Mouse (Mus musculus): ENCODE data around the gene Tmod3. TPM values are rescaled to one million over a fixed set of nuclear protein-coding genes. Genes with fewer than 3 reads are reported as not detected.

Gene Tmod3
- total and polyA plus RNA-seq, 2 experiments from 2014 or later, result 35.8 to 65.5 TPM

DNA sequence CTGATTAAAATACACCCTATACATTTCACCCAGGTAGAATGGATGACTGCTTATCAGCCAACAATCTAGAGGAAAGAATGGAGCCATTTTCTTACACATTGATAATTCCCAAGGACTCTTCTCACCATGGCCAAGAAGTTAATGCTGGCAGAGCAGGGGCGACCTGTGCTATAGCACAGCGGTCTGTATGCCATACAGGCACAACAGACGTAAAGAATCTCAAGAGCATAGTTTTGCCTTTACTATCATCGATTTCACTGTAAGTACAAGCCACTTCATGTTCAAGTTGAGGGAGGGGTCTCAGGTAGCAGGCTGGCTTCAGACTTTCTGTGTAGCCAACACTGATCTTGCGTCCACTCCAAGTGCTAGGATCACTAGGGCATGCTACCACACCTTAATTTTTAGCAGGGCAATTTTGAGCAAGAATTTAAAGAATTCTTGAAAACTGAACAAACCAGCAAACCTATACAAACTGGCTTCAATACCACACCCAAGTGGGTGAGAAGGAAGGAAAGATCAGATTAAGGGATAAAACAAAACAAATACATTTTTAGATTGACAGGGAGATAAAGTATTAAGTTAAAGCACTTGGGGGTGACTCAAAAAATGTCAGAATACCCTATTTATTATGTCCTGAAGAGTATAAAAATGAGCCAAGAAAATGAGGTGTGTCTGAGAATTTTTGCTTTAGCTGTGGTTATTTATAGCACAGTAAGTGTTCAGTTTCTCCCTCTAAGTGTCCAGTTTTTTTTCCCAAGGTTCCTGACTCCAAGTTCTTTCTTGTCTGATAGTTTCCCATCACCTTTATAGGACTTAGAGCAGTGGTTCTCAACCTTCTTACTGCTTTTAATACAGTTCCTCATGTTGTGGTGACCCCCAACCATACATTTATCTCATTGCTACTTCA is 11.8 kb upstream of the Tmod3 start:
- WGBS, result 95% methylated on average over 5 of the region's 5 CpGs
- Histone ChIP-seq H3K36me3 (ENCODE audit: insufficient read depth, low read length) (peaks cover 43% of the 10 kb centered on the region), H3K9ac (replicated peaks; ENCODE audit: low read length, poor library complexity, severe bottlenecking) (no peak overlapping the region), H3K27ac (ENCODE audit: low read depth, low read length) (no peak overlapping the region), H3K9me3 (ENCODE audit: low read length) (no peaks in the 10 kb centered on the region), H3K4me1 (ENCODE audit: insufficient read depth, low read length) (no peaks in the 10 kb centered on the region), H3K4me2 (ENCODE audit: low read depth, low read length, poor library complexity, severe bottlenecking) (no peak overlapping the region), H3K4me3 (ENCODE audit: low read depth, low read length) (no peak overlapping the region), H3K27me3 (ENCODE audit: insufficient read depth, low read length) (no peaks in the 10 kb centered on the region)
- ATAC-seq (ENCODE audit: low FRiP score) (no peak), DNase-seq (ENCODE audit: low spot score) (no peak)
- TF ChIP-seq CTCF (IDR thresholded peaks at IDR 0.05), result no peak

- Histone ChIP-seq H3K27me3 (ENCODE audit: insufficient read depth, low read length) (no peaks in the 10 kb centered on the region), H3K4me1 (ENCODE audit: insufficient read depth, low read length) (no peaks in the 10 kb centered on the region), H3K9me3 (ENCODE audit: low read length) (no peaks in the 10 kb centered on the region), H3K4me2 (ENCODE audit: low read depth, low read length, poor library complexity, severe bottlenecking) (no peak overlapping the region), H3K36me3 (ENCODE audit: insufficient read depth, low read length) (peaks cover 14% of the 10 kb centered on the region), H3K9ac (replicated peaks; ENCODE audit: low read length, poor library complexity, severe bottlenecking) (no peak overlapping the region), H3K4me3 (ENCODE audit: low read depth, low read length) (no peak overlapping the region), H3K27ac (ENCODE audit: low read depth, low read length) (no peak overlapping the region)
- no peak for TF ChIP-seq CTCF (IDR thresholded peaks at IDR 0.05)
- ATAC-seq (ENCODE audit: low FRiP score) (no peak), DNase-seq (ENCODE audit: low spot score) (no peak)
- WGBS, result 97% methylated on average over 6 of the region's 6 CpGs
Measured at GRCm38 (mm10) chr9:75568399-75568798, 8.9 kb upstream of the Tmod3 start.

DNA sequence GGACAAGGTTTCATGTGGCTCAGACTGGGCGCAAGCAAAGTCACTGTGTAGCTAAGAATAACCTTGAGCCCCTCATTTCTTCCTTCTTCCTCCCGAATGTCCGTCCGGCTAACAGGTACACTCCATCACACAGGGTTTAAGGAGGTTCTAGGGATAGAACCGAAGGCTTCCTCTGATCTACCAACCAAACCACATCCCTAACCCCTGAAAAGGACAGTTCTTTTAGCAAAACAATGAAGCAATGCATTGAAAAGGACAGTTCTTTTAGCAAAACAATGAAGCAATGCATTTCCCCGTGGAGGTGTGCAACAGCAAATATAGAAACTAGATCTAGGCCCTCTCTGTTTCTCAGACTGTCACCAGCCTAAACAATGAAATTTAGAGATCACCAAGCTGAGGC is 5.4 kb upstream of the Tmod3 start:
- DNase-seq (ENCODE audit: low spot score) (no peak), ATAC-seq (ENCODE audit: low FRiP score) (no peak)
- no peak for TF ChIP-seq CTCF (IDR thresholded peaks at IDR 0.05)
- H3K36me3 ChIP-seq (ENCODE audit: insufficient read depth, low read length), result peaks cover 6% of the 10 kb centered on the region; the same call in 1 of the 2 replicates
- 78% methylated on average over 6 of the region's 6 CpGs for WGBS
- H3K4me1 ChIP-seq (ENCODE audit: insufficient read depth, low read length), result no peaks in the 10 kb centered on the region
- H3K4me3 ChIP-seq (ENCODE audit: low read depth, low read length), result no peak overlapping the region
- no peaks in the 10 kb centered on the region for H3K9me3 ChIP-seq (ENCODE audit: low read length)
- H3K4me2 ChIP-seq (ENCODE audit: low read depth, low read length, poor library complexity, severe bottlenecking), result no peak overlapping the region
- H3K9ac ChIP-seq (replicated peaks; ENCODE audit: low read length, poor library complexity, severe bottlenecking), result no peak overlapping the region
- H3K27me3 ChIP-seq (ENCODE audit: insufficient read depth, low read length), result no peaks in the 10 kb centered on the region
- H3K27ac ChIP-seq (ENCODE audit: low read depth, low read length), result no peak overlapping the region

GRCm38 (mm10) chr9:75563622-75564021 is 4.2 kb upstream of the Tmod3 start:
- no peak overlapping the region for H3K4me2 ChIP-seq (ENCODE audit: low read depth, low read length, poor library complexity, severe bottlenecking)
- DNase-seq (ENCODE audit: low spot score) (no peak), ATAC-seq (ENCODE audit: low FRiP score) (no peak)
- TF ChIP-seq CTCF (IDR thresholded peaks at IDR 0.05), result no peak
- no peaks in the 10 kb centered on the region for H3K27me3 ChIP-seq (ENCODE audit: insufficient read depth, low read length)
- no peaks in the 10 kb centered on the region for H3K36me3 ChIP-seq (ENCODE audit: insufficient read depth, low read length)
- no peak overlapping the region for H3K4me3 ChIP-seq (ENCODE audit: low read depth, low read length)
- WGBS, result 76% methylated on average over 6 of the region's 6 CpGs
- no peak overlapping the region for H3K9ac ChIP-seq (replicated peaks; ENCODE audit: low read length, poor library complexity, severe bottlenecking)
- H3K27ac ChIP-seq (ENCODE audit: low read depth, low read length), result no peak overlapping the region
- no peaks in the 10 kb centered on the region for H3K4me1 ChIP-seq (ENCODE audit: insufficient read depth, low read length)
- no peaks in the 10 kb centered on the region for H3K9me3 ChIP-seq (ENCODE audit: low read length)

- Histone ChIP-seq H3K9ac (replicated peaks; ENCODE audit: low read length, poor library complexity, severe bottlenecking) (no peak overlapping the region), H3K9me3 (ENCODE audit: low read length) (no peaks in the 10 kb centered on the region), H3K27me3 (ENCODE audit: insufficient read depth, low read length) (no peaks in the 10 kb centered on the region), H3K36me3 (ENCODE audit: insufficient read depth, low read length) (no peaks in the 10 kb centered on the region), H3K4me3 (ENCODE audit: low read depth, low read length) (no peak overlapping the region), H3K4me1 (ENCODE audit: insufficient read depth, low read length) (no peaks in the 10 kb centered on the region), H3K4me2 (ENCODE audit: low read depth, low read length, poor library complexity, severe bottlenecking) (no peak overlapping the region), H3K27ac (ENCODE audit: low read depth, low read length) (no peak overlapping the region)
- no peak for DNase-seq (ENCODE audit: low spot score)
- TF ChIP-seq CTCF (IDR thresholded peaks at IDR 0.05), result peak; percentile 37
- no peak for ATAC-seq (ENCODE audit: low FRiP score)
- 40% methylated on average over 2 of the region's 2 CpGs for WGBS
Measured at GRCm38 (mm10) chr9:75563176-75563575, 3.7 kb upstream of the Tmod3 start.

- Histone ChIP-seq H3K9me3 (ENCODE audit: low read length) (no peaks in the 10 kb centered on the region), H3K9ac (replicated peaks; ENCODE audit: low read length, poor library complexity, severe bottlenecking) (no peak overlapping the region), H3K27ac (ENCODE audit: low read depth, low read length) (no peak overlapping the region), H3K36me3 (ENCODE audit: insufficient read depth, low read length) (no peaks in the 10 kb centered on the region), H3K4me3 (ENCODE audit: low read depth, low read length) (no peak overlapping the region), H3K27me3 (ENCODE audit: insufficient read depth, low read length) (no peaks in the 10 kb centered on the region), H3K4me1 (ENCODE audit: insufficient read depth, low read length) (peaks cover 10% of the 10 kb centered on the region; the same call in 1 of the 2 replicates), H3K4me2 (ENCODE audit: low read depth, low read length, poor library complexity, severe bottlenecking) (no peak overlapping the region)
- 87% methylated on average over 13 of the region's 13 CpGs for WGBS
- no peak for TF ChIP-seq CTCF (IDR thresholded peaks at IDR 0.05)
- DNase-seq (ENCODE audit: low spot score), result no peak
- no peak for ATAC-seq (ENCODE audit: low FRiP score)
Measured at GRCm38 (mm10) chr9:75561040-75561669, 1.7 kb upstream of the Tmod3 start.
